Mouse (Mus musculus): ENCODE measurements around the gene Kdm4c. TPM values are rescaled to one million over a fixed set of nuclear protein-coding genes. Genes with fewer than 3 reads are reported as not detected.
"Not testable (repeated sequence)": the region's sequence is repeated elsewhere in the genome, so short reads cannot be mapped to it uniquely, and the experiment has no call there.

Gene Kdm4c
- polyA plus RNA-seq (2015; fragmentation: Nextera tagmentation; extraction: Ambion mirVana) = 14.3 and 17.7 TPM in 2 replicates

DNA sequence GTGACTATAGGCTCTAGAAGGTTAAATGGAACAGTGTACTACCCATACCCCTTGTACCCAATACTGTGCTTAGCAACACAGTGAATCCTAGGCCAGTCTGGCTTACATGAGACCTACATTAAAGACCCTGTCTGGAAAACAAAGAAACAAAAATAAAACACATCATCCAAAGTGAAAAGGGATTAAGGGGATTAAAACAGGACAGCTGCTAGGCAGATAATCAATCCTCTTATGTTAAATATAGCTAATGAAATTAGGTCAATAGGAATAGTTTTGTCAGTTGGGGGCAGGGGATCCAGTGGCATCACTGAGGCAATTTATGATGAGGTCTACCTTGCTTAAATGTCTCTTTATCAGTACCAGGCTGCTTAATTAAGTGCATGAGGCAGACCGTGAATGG, at the start of gene Kdm4c:
Gene Kdm4c (plus strand): TSS at position 322 of the 400 bp plus-strand sequence.
- Histone ChIP-seq H3K9me3 (no peaks in the 10 kb centered on the region; the same call in 1 of the 2 replicates), H3K36me3 (no peaks in the 10 kb centered on the region), H3K4me1 (no peaks in the 10 kb centered on the region), H3K4me3 (no peak within 1 kb of the TSS), H3K9ac (no peak within 1 kb of the TSS), H3K27ac (no peak within 1 kb of the TSS), H3K4me2 (no peak within 1 kb of the TSS), H3K27me3 (no peaks in the 10 kb centered on the region)
- 87% methylated on average over 1 of the region's 1 CpGs for WGBS
- no peak for ATAC-seq (ENCODE audit: insufficient number of reproducible peaks, insufficient read depth, low FRiP score, low TSS enrichment, low read depth)

GRCm38 (mm10) chr4:74201281-74201811, 41.0 kb upstream of the Kdm4c start:
- Histone ChIP-seq H3K4me1 (no peaks in the 10 kb centered on the region), H3K27me3 (no peaks in the 10 kb centered on the region), H3K4me3 (no peak overlapping the region), H3K4me2 (no peak overlapping the region), H3K36me3 (no peaks in the 10 kb centered on the region), H3K27ac (no peak overlapping the region), H3K9ac (no peak overlapping the region), H3K9me3 (no peaks in the 10 kb centered on the region)
- no peak for ATAC-seq (ENCODE audit: insufficient number of reproducible peaks, insufficient read depth, low FRiP score, low TSS enrichment, low read depth)

GRCm38 (mm10) chr4:74221780-74222179, 20.5 kb upstream of the Kdm4c start:
- H3K4me1 ChIP-seq; H3K4me2 ChIP-seq; H3K27me3 ChIP-seq; H3K36me3 ChIP-seq; H3K9ac ChIP-seq; H3K9me3 ChIP-seq; H3K4me3 ChIP-seq; ATAC-seq (ENCODE audit: insufficient number of reproducible peaks, insufficient read depth, low FRiP score, low TSS enrichment, low read depth); H3K27ac ChIP-seq: not testable (repeated sequence)
- WGBS = 92% methylated on average over 1 of the region's 1 CpGs

DNA sequence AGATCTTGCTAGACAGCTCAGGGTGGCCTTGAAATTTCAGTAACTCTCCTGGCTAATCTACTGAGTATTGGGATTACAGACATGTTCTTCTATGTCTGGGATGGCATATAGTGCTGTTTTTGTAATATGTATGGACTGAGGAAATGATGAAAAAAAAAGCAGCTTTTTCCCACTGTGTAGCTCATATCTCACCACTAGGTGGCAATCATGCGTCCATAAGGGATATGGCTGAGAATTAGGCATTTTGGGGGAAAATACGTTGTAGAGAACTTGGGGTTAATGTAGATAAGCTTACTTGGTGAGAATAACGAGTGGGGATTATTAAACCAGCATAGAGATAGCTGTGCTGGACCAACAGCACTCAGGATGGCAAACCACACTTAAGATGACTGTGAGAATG, 19.9 kb upstream of the Kdm4c start:
- Histone ChIP-seq H3K27me3 (no peaks in the 10 kb centered on the region), H3K9ac (no peak overlapping the region), H3K36me3 (no peaks in the 10 kb centered on the region), H3K4me1 (no peaks in the 10 kb centered on the region), H3K4me2 (no peak overlapping the region), H3K9me3 (no peaks in the 10 kb centered on the region), H3K4me3 (no peak overlapping the region), H3K27ac (no peak overlapping the region)
- 39% methylated on average over 3 of the region's 3 CpGs for WGBS
- no peak for ATAC-seq (ENCODE audit: insufficient number of reproducible peaks, insufficient read depth, low FRiP score, low TSS enrichment, low read depth)

- Histone ChIP-seq H3K9ac (no peak overlapping the region), H3K27me3 (no peaks in the 10 kb centered on the region), H3K36me3 (no peaks in the 10 kb centered on the region), H3K9me3 (no peaks in the 10 kb centered on the region), H3K4me3 (no peak overlapping the region), H3K4me1 (no peaks in the 10 kb centered on the region), H3K27ac (no peak overlapping the region), H3K4me2 (no peak overlapping the region)
- 50% methylated on average over 2 of the region's 2 CpGs for WGBS
- no peak for ATAC-seq (ENCODE audit: insufficient number of reproducible peaks, insufficient read depth, low FRiP score, low TSS enrichment, low read depth)
Observed at GRCm38 (mm10) chr4:74224210-74224609, 18.1 kb upstream of the Kdm4c start.

GRCm38 (mm10) chr4:74230994-74231393, 11.3 kb upstream of the Kdm4c start:
- Histone ChIP-seq H3K4me3 (no peak overlapping the region), H3K9me3 (no peaks in the 10 kb centered on the region), H3K27me3 (no peaks in the 10 kb centered on the region), H3K27ac (no peak overlapping the region), H3K4me1 (no peaks in the 10 kb centered on the region), H3K4me2 (no peak overlapping the region), H3K36me3 (no peaks in the 10 kb centered on the region), H3K9ac (no peak overlapping the region)
- WGBS = 75% methylated on average over 4 of the region's 4 CpGs
- ATAC-seq (ENCODE audit: insufficient number of reproducible peaks, insufficient read depth, low FRiP score, low TSS enrichment, low read depth) = no peak

- no peak overlapping the region for H3K27ac ChIP-seq
- WGBS = 65% methylated on average over 5 of the region's 5 CpGs
- no peak overlapping the region for H3K4me2 ChIP-seq
- no peaks in the 10 kb centered on the region for H3K27me3 ChIP-seq
- H3K9ac ChIP-seq = no peak overlapping the region
- no peaks in the 10 kb centered on the region for H3K36me3 ChIP-seq
- no peak for ATAC-seq (ENCODE audit: insufficient number of reproducible peaks, insufficient read depth, low FRiP score, low TSS enrichment, low read depth)
- no peak overlapping the region for H3K4me3 ChIP-seq
- H3K4me1 ChIP-seq = no peaks in the 10 kb centered on the region
- no peaks in the 10 kb centered on the region for H3K9me3 ChIP-seq
Observed at GRCm38 (mm10) chr4:74231405-74231804, 10.9 kb upstream of the Kdm4c start.

GRCm38 (mm10) chr4:74233534-74233933, 8.8 kb upstream of the Kdm4c start:
- Histone ChIP-seq H3K9ac (no peak overlapping the region), H3K27ac (no peak overlapping the region), H3K4me1 (no peaks in the 10 kb centered on the region), H3K9me3 (no peaks in the 10 kb centered on the region), H3K36me3 (no peaks in the 10 kb centered on the region), H3K4me3 (no peak overlapping the region), H3K27me3 (no peaks in the 10 kb centered on the region), H3K4me2 (no peak overlapping the region)
- 82% methylated on average over 3 of the region's 3 CpGs for WGBS
- ATAC-seq (ENCODE audit: insufficient number of reproducible peaks, insufficient read depth, low FRiP score, low TSS enrichment, low read depth) = no peak

GRCm38 (mm10) chr4:74251348-74252244, 9.3 kb downstream of the Kdm4c start:
- Histone ChIP-seq H3K36me3 (no peaks in the 10 kb centered on the region), H3K27me3 (no peaks in the 10 kb centered on the region), H3K9me3 (no peaks in the 10 kb centered on the region), H3K27ac (peak overlapping the region; percentile 77), H3K4me1 (0 out of 2 replicates have a peak, but pooled peaks cover 3% of the 10 kb centered on the region), H3K4me2 (peak overlapping the region; percentile 67), H3K4me3 (peak overlapping the region; percentile 90), H3K9ac (peak overlapping the region; percentile 92)
- WGBS = under 1% methylated on average over 67 of the region's 68 CpGs
- ATAC-seq (ENCODE audit: insufficient number of reproducible peaks, insufficient read depth, low FRiP score, low TSS enrichment, low read depth) = peak; percentile 99

DNA sequence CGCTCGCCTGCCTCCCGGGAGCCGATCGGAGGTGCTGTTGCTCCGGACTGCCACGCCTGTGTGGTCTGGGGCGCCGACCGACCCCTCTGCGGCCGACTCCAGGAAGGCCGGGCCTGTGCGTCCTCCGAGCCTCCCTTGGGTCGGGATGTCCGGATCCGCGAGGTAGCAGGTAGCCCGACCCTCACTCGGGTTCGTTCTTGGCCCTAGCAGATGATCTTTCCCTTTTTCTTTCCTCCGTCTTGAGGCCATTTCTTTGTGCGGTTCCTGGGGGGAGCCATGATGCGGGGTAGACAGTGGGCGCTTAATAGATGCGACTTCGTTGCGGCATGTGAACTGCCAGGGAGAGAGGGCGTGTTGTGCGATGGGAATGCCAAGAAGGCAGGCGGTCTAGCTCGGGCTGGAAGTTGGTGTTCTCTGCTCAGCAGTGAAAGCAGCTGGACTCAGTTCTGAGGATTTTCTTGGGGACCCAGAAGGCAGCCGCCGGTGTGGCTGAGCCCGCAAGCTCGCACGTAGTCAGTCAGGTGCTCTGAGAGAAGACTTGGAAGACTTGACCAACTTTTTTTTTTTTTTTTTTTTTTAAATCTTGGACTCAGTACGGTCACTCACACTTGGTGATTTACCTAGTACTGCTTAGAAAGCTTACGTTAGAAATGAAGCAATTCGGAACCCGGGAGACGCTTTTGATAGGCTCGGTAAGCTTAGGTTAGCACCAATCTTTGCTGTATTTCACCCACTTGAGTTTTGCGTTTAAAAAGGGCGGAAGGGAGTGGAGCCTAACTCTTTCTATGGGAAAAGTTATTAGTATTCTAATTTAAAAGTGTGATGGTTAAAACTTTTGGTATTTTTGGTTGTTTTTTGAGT, 10.2 kb downstream of the Kdm4c start:
- no peaks in the 10 kb centered on the region for H3K9me3 ChIP-seq
- H3K27me3 ChIP-seq = no peaks in the 10 kb centered on the region
- 0 out of 2 replicates have a peak, but pooled peaks cover 3% of the 10 kb centered on the region for H3K4me1 ChIP-seq
- H3K27ac ChIP-seq = peak overlapping the region; percentile 77
- peak overlapping the region; percentile 67 for H3K4me2 ChIP-seq
- peak; percentile 4 for ATAC-seq (ENCODE audit: insufficient number of reproducible peaks, insufficient read depth, low FRiP score, low TSS enrichment, low read depth)
- H3K36me3 ChIP-seq = no peaks in the 10 kb centered on the region
- peak overlapping the region; percentile 92 for H3K9ac ChIP-seq
- H3K4me3 ChIP-seq = peak overlapping the region; percentile 90
- 1% methylated on average over 46 of the region's 46 CpGs for WGBS

GRCm38 (mm10) chr4:74257882-74258281, 15.6 kb downstream of the Kdm4c start:
- no peaks in the 10 kb centered on the region for H3K9me3 ChIP-seq
- H3K9ac ChIP-seq = no peak overlapping the region
- no peak overlapping the region for H3K27ac ChIP-seq
- 65% methylated on average over 5 of the region's 5 CpGs for WGBS
- H3K27me3 ChIP-seq = no peaks in the 10 kb centered on the region
- H3K36me3 ChIP-seq = no peaks in the 10 kb centered on the region
- no peak overlapping the region for H3K4me3 ChIP-seq
- no peak overlapping the region for H3K4me2 ChIP-seq
- 0 out of 2 replicates have a peak, but pooled peaks cover 5% of the 10 kb centered on the region for H3K4me1 ChIP-seq
- ATAC-seq (ENCODE audit: insufficient number of reproducible peaks, insufficient read depth, low FRiP score, low TSS enrichment, low read depth) = no peak

Data from embryonic facial prominence, embryonic 13.5 days (tissue).